Mouse (Mus musculus) frontal cortex, adult (tissue): ENCODE data around the gene Mgat5.

Experiments used
- ATAC-seq: cut with Nextera tagmentation; 2 replicates; pipeline ENCODE4 v1.9.2; 2017; ENCODE audit warnings: mild to moderate bottlenecking, moderate library complexity, mixed read lengths; ENCODE audit not compliant: low TSS enrichment

Mgat5 gene

DNA sequence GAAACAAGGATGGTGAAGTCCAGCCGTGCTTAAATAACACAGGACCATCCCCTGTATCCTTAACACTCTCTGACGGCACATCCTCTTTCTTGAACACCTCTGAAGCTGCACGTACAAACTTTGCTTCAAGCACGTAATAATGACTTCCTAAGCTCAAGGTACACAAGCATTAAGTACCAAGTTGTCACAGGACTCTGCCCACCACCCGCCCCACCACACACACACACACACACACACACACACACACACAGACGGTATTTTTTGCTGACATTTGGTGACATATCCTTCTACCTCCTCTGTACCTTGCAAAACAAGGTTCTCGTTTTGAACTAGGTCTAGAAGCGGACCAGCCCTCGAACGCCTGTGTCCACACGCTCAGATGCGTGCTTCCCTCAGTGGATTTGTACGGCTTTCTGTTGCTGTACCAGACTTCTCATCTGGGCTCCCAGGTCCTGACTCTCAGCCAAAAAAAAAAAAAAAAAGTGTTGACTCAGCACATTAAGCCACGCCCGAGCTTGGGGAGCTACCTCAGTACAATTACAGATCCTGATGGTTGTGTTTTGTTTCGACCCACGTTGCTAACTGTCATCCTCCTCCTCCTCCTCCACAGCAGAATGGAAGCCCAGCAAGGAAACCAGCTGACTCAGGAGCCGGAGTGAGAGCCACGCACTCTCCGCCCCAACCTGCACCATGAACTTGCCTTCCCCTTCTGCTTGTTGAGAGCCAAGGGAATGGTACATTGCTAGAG is 101.4 kb downstream of the Mgat5 start:
- peak; percentile 60 for ATAC-seq

GRCm38 (mm10) chr1:127307361-127307760 is 102.5 kb downstream of the Mgat5 start:
- no peak for ATAC-seq

DNA sequence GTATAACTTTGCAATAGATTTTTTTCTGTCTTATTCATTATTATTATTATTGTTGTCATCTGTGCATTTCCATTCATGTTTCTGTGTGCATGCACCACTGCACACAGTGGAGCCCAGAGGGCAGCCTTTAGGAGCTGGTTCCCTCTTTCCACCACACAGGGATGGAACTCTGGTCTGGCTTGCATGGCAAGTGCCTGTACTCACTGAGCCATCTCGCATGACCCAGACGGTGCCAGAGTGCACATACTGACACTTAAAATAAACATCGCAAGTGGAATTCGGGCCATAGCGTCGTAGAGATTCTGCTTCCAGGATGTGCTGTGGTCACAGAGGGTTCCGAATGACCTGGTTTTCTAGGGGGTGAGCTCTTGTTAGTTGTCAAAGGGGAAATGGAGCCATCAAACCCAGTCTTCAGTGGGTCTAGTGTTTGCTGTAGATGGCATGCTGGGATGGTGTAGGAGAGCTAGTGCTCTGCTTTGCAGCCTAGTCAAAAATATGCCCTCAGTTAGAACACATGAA is 103.5 kb downstream of the Mgat5 start:
- no peak for ATAC-seq

DNA sequence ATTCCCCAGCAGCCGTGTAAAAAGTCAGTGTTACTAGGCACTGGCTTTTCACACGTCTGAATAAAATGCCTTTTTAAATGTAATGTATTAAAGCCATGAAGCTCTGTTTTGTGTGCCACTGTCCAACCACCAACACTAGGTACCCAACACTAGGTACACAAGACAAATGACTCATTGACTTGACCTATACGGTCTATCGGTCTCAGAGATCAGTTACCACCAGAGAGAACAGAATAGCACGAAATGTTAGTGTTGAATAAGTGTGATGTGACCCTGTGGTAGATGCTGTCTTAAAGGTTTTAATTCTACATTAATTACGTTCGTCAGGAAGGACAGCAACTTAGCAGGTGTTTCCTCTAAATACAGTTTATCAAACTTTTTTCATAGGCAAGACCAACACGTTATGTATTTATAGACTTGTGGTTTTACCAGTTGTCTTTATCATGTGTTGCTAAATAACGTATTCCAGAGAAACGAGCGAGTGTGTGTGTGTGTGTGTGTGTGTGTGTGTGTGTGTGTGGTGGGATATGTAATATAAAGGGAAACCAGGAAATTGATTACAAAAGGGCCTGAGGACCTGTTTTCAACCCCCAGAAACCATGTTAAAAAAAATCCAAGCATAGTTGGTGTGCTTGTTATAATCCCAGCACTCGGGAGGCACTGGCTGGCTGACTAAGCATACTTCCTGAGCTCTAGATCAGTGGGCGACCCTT is 104.3 kb downstream of the Mgat5 start:
- no peak for ATAC-seq

- ATAC-seq: no peak
These were observed 105.2 kb downstream of the Mgat5 start for GRCm38 (mm10) chr1:127310011-127310410.

GRCm38 (mm10) chr1:127310703-127311102 is 105.9 kb downstream of the Mgat5 start:
- ATAC-seq: no peak

- ATAC-seq: 0 out of 2 replicates have a peak, but pooled peaks have one; percentile 32
These were observed 109.0 kb downstream of the Mgat5 start for GRCm38 (mm10) chr1:127313652-127314350.

GRCm38 (mm10) chr1:127315763-127316627 is 111.2 kb downstream of the Mgat5 start:
- ATAC-seq: no peak

GRCm38 (mm10) chr1:127316651-127317050 is 111.8 kb downstream of the Mgat5 start:
- ATAC-seq: no peak

GRCm38 (mm10) chr1:127317541-127317940 is 112.7 kb downstream of the Mgat5 start:
- ATAC-seq: no peak

DNA sequence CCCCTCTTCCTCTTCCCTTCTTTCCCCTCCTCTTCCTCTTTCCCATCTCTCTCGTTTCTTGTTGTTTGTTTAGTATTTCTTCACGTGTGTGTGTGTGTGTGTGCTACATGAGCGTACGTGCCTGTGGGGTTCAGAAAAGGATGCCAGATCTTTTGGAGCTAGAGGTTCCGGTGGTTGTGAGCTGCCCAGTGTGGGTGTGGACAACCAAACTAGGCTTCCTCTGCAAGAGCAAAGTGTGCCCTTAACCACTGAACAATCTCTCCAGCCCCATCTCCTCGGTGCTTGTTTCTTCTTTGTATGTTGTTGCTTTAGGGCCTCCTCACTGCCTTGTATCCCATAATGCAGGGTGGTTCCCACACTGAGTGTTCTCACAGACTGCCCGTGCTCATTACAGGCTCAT is 113.7 kb downstream of the Mgat5 start:
- no peak for ATAC-seq

DNA sequence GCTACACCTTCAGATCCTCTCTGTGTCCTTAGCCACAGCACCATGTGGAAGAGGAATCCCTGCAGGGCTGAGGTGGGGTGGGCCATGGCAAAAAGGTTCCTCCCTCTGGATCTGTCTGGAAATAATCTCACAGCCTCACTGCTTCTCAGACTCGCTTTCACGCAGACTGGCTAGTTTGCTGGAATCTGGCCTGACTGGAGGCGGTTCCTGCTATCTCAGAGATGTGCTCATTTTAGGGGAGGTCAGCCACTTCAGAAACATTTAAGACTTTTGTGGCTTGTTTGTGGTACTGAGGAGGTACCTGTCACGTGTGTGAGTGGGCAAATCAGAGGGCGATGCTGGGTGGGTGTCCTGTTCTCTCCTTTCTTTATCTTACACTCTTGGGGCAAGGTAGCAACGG is 115.0 kb downstream of the Mgat5 start:
- peak; percentile 81 for ATAC-seq

DNA sequence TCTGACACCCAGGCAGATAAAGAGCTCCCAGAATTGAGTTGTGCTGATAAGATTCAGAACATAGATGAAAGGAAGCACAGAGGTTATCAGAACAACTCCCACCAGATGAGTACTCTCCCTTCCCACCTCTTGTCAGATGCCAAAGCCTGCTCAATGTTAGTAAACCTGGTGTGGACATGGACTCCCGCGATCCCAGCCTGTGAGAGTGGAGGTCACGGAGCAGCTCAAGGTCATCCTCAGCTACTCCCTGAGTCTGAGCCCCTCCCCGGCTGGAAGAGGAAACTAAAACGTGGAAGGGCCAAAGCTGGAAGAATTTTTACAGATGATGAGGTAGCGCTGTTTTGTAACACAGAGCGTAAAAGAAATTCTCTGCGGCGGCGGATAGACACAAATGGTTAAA is 116.1 kb downstream of the Mgat5 start:
- ATAC-seq: no peak

DNA sequence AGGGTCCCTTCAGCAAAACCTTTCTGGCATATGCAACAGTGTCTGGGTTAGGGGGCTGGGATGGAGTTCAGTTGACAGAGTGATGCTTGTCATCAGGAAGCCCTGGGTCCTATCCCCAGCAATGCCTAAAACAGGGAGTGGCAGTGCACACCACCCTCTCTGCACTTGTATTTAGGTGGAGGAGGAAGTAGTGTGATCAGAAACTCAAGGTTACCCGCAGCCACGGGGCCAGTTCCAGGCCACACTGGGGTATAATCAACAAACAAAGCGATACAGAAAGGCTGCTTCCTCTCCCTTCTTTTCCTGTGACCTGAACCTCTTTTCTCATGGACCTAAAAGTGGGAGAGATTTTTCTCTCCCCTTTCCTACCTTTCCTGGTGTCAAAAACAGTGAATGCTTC is 116.8 kb downstream of the Mgat5 start:
- ATAC-seq: no peak

DNA sequence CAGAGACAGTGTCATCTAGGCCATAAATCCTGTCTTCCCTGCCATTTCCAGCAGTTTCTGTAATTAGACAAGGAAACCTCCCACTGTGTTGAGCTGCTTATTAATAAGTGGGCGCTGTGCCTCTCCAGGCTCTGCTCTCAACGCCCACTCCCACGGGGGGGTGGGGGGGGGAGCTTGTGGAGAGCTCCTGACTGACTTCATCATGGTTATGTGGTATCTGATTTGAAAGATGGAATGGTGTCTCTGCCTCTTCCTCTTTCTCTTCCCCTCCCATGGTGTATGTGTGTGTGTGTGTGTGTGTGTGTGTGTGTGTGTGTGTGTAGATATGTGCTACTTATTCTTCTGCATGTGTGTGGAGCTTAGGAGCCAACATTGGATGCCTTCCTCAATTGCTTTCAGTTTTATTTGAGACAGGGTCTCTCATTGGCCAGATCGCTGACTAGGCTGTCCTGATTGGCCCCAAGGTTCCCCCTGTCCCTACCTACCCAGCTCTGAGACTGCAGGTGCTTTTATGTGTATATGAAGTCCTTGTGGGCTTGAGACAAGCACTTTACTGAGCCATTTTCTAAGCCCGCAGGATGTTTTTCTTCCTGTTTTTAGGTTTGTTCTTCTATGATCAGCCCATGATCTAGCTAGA is 117.5 kb downstream of the Mgat5 start:
- no peak for ATAC-seq

DNA sequence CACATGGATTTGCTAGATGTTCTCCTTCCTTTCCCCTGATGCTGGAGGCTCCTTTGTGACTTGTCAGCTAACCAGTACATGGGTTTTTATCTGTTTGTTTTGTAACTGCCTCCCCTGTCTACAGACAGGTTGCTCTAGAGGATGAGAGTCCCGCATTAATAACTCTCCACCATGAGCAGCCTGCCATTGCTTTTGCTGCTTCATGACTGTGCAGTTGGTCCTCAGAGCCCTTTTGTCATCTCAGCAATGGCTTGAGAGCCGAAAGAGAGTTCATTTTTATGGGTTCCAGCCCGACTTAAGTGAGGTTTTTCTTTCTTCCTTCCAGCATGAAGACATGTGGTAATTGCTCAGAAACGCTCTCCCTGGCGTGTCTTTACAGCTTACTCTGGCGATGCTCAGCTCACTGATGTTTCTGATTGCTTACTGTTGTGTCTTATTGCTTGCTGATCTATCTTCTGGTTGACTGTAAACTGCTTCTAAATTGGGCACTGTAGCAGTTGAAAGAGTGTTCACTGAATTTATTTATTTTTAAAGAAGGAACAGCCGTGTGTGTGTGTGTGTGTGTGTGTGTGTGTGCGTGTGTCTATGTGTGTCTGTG is 120.9 kb downstream of the Mgat5 start:
- ATAC-seq: no peak

GRCm38 (mm10) chr1:127327773-127328172 is 123.0 kb downstream of the Mgat5 start:
- peak; percentile 79 for ATAC-seq

GRCm38 (mm10) chr1:127328354-127328875 is 123.6 kb downstream of the Mgat5 start:
- no peak for ATAC-seq

DNA sequence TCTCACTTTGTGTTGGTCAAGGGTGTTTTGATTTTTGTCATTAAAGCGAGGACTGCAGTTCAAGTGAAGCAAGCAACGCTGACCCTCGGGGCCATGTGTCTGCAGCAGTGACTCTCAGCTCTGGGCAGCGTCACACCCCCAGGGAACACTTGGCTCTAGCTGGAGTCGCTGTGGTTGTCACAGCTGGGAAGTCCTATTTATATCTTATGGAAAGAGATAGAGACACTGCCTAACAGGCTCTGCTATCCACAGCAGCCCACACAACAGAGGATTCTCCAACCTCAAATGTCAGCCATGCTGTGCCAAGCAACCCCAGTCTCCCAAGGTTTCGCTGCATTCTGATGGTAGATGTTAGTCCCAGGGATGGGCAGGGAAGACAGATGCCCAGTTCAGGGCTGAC is 125.0 kb downstream of the Mgat5 start:
- ATAC-seq: peak; percentile 85

GRCm38 (mm10) chr1:127337740-127338139 is 132.9 kb downstream of the Mgat5 start:
- ATAC-seq: peak; percentile 34; the same call in 1 of the 2 replicates
